Mouse (Mus musculus) lung, adult 18-20 months (tissue): ENCODE results near the gene Smyd3.

Source experiments
- DNase-seq, 2 experiments: peaks; one replicate each; pipeline ENCODE4 v3.0.0; 2022; ENCODE audit warnings: mixed read lengths in 2 of 2

The Smyd3 gene

DNA sequence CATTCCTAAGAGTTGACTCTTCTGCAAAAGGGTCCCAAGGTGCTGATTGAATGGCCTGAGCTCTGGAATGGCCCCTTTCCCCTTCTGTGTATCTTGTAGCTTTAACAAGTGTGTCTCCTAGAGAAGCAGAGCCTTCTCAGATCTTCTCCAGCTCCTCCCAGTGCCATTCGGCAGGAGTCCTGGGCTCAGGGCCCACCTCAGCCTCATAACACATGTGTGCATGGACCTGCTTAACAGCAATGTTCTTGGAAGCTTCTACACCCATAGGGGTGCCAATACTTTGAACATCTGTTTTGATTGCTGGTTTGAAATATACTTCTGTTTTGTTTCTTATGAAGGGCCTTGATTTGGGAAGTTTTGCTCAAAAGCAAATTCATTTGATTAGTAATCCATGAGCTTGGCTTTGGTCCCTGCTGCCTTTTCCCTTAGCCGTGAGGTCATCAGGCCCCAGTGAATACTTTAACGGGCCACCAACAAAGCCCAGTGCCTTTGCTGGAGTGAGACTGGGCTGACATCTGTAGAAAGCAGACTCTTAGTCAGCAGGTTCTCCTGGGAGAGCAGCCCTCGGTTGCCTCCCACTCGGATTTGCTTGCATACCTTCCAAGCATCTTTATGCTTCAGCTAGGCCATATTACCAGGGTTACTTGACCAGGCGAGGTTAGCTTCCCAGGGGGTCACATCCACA is 583.7 kb downstream of the Smyd3 start:
- DNase-seq, result no peak

DNA sequence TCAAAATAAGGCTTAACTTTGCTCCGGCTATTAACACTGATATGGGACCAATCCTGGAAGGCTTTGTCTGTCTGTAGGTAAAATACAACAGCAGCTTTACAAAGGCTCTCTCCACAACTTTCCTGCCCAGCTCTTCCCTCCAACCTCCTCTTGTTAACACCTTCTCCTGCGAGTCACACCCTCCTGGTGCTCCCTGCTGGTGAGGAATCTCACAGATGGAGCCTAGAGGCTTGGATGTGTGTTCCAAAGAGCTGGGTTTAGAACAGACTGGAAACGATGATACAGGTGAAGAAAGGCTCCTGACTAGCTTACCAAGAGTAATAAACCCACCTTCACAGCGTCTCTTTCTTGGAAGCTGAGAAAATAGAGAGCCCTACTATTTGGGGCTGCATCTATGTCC is 588.3 kb downstream of the Smyd3 start:
- DNase-seq, result no peak

DNA sequence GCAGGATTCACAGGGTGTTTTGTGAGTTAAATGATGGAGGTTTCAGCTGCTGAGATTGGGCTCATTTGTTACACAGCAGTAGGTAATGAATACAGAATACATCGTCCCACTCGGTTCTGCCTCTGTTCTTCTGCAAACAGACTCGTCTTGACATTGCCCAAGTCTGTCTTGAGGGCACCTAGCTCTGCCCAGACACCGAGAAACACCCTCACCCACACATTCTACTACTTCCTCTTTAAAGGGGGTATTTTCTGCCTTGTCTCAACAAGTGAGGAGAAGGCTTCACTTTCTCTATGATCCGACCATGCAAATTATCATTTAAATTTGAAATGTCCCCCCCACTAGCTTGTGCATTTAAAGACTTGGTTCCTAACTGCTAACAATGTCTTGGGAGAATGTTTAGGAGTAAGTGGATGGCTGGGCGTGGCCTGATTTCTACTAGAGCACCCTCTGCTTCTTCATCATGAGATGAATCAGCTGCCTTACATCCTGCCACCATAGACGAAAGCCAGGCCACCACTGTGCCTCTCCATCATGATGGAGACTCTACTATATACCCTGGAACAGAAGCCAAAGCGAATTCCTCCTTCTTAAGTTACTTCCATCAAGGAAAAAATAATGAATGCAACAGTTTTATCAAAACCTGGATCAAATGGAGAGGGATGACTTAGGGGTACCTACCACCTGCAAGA is 593.2 kb downstream of the Smyd3 start:
- no peak for DNase-seq

DNA sequence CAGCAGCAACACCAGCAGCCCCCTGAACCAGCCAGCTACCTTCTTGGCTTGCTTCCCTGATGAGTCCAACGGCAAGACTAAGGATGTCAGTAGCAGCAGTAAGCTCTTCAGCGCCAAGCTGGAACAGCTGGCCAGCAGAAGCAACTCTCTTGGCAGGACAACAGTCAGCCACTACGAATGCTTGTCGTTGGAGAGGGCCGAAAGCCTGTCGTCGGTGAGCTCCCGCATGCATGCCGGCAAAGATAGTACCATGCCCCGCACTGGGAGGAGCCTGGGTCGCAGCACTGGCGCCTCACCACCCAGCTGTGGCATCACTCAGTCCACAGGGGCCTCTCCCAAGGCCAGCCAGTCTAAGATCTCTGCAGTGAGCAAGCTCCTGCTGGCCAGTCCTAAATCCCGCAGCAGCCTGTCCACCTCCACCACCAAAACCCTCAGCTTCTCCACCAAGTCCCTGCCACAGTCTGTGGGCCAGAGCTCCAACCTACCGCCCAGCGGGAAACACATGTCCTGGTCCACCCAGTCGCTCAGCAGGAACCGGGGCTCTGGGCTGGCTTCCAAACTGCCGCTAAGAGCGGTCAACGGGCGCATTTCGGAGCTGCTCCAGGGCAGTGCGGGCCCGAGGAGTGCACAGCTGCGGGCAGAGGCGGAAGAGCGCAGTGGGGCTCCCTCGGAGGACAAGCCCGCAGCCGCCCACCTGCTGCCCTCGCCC is 600.5 kb downstream of the Smyd3 start:
- no peak for DNase-seq

DNA sequence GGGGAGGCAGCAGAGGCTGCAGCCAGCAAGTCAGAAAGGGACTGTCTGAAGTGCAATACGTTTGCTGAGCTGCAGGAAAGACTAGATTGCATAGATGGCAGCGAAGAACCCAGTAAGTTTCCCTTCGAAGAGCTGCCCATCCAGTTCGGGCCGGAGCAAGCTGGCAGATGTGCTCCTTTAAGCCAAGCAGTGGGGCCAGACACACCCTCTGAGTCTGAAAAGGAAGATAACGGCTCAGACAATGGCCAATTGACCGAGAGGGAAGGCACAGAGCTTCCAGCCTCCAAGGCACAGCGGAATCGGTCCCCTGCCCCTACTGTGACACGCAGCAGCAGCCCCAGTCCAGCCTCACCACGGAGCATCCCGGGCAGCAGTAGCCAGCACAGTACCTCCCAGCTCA is 602.8 kb downstream of the Smyd3 start:
- DNase-seq, result no peak

DNA sequence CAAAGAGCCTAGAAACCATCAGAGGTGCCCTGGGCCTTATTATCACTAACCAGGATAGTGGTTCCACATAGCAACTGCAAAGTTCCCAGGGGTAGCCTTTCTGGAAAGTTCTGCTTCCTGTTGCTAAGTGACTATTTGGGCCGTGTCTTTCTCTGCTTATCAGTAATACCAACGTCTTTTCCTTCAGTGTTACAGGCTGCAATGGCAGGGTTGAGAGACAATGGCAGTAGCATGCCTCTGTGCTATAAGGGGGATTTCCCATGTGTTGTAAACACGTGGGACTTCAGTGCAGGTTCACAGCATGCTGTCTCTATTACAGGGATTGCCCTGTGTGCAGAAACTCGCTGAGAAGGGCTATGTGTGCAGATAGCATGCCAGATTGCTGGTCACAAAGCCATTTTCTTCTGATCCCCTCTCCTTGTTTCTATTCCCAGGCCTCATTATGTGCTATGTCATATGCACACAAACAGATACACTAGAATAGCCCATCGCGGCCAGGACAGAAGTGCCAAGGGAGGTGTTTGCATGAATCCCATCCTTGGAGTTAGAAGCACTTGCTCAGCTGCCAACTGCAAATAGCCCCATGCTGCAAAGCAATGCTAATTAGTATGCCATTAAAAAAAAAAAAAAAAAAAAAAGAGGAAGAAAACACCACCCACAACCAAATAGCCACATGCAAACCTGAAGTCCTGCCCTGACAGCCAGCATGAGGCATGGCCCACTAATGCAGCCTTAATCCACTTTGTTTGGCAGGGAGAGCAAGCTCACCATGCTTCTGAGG is 604.7 kb downstream of the Smyd3 start:
- DNase-seq, result no peak

DNA sequence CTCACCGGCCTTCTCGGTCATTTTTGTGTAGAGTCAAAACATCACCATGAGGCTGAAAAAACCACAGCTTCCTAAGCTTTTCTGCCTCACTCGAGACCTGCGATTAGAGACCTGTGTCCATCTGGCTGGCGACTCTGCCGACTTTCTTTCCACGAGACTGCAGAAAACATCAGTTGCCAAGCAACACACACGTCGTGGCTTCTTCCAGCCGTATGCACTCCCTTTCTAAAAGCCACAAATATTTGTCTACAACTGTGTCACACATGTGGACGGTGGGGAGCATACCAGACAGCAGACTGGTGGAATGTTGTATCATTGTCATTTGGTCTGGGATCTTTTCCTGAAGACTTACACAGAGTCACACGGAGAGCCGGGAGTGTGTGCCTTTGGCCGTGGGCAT is 606.9 kb downstream of the Smyd3 start:
- no peak for DNase-seq
